Comparison of ENCODE assay signal across 36 mouse cellular contexts in the genomic region with DNA sequence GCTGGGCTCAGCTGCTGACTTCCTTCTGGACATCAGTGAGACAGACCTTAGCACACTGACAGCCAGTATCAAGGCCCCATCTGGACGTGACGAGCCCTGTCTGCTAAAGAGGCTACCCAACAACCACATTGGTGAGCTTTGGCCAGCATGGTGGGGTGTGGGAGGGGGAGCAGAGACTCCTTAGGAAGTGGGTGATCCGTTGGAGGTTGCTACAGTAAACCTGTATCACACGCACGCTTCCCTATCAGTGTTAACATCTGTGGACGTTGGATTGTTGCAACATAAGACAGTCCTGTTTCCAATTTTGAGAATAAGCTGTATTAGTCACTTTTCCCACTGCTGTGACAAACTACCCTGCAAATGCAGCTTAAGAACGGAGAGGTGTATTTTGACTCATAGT. TPM values are rescaled to one million over a fixed set of nuclear protein-coding genes. Genes with fewer than 3 reads are reported as not detected.
DNase-seq lines count a peak whose midpoint lies in the region; ATAC-seq lines count a peak whose summit lies in the region.
"Had no signal": no experiment of that assay in that cellular context is flagged by ENCODE, and none has a peak within 500 bp of the region (broad histone marks: within the 10 kb centered on the region; RNA-seq: fewer than 3 reads in every experiment).

No protein-coding gene starts in this region.

- no peak overlapping the region for H3K27ac ChIP-seq in liver, embryonic 12.5 days
- H3K27ac ChIP-seq: embryonic facial prominence, embryonic 13.5 days; forebrain, embryonic 12.5 days; gastrocnemius, adult 2 months; heart, embryonic 10.5 days; layer of hippocampus, adult 2 months; limb, embryonic 13.5 days; neural tube, embryonic 15.5 days; stomach, postnatal 0 days had no signal

- DNase-seq in brain, adult 2 months (ENCODE audit: low read depth, low spot score) = peak; percentile 25
- DNase-seq in frontal cortex, postnatal 10 days (ENCODE audit: low spot score in 2 of 2) = no peak
- no peak for DNase-seq in cerebellum, adult 9-10 months
- DNase-seq: adrenal gland, postnatal 36 days; cerebellum, adult 18-20 months; cerebellum, postnatal 25 days; embryo, embryonic 11 days; gastrocnemius, adult 2 months; heart, postnatal 4 days; kidney, postnatal 25 days; lung, adult 2 months; lung, postnatal 36 days; thymus, adult 2 months had no signal

- 20% methylated on average over 7 of the region's 7 CpGs for WGBS in liver, embryonic 12.5 days (ENCODE audit: insufficient replicate concordance)

- no peaks in the 10 kb centered on the region for H3K27me3 ChIP-seq in liver, embryonic 12.5 days (replicated peaks)
- H3K27me3 ChIP-seq: embryonic facial prominence, embryonic 13.5 days; forebrain, embryonic 12.5 days; limb, embryonic 13.5 days; neural tube, embryonic 15.5 days; Patski had no signal

- H3K4me3 ChIP-seq in liver, embryonic 12.5 days = no peak overlapping the region
- H3K4me3 ChIP-seq: embryonic facial prominence, embryonic 13.5 days; erythroblast, embryonic 14.5 days; forebrain, embryonic 12.5 days; gastrocnemius, adult 2 months; heart, embryonic 10.5 days; layer of hippocampus, adult 2 months; limb, embryonic 13.5 days; neural tube, embryonic 15.5 days had no signal

- H3K36me3 ChIP-seq in liver, embryonic 12.5 days = peaks cover 65% of the 10 kb centered on the region

- H3K9ac ChIP-seq in liver, embryonic 12.5 days = no peak overlapping the region
- H3K9ac ChIP-seq: embryonic facial prominence, embryonic 13.5 days; forebrain, embryonic 12.5 days; limb, embryonic 13.5 days; neural tube, embryonic 15.5 days had no signal

- H3K4me2 ChIP-seq in liver, embryonic 12.5 days = no peak overlapping the region
- H3K4me2 ChIP-seq: embryonic facial prominence, embryonic 13.5 days; forebrain, embryonic 12.5 days; limb, embryonic 13.5 days; midbrain, embryonic 11.5 days; neural tube, embryonic 15.5 days had no signal

- H3K4me1 ChIP-seq in liver, embryonic 12.5 days = peaks cover 26% of the 10 kb centered on the region
- H3K4me1 ChIP-seq: forebrain, embryonic 12.5 days; limb, embryonic 13.5 days; neural tube, embryonic 15.5 days had no signal

- no peaks in the 10 kb centered on the region for H3K9me3 ChIP-seq in liver, embryonic 12.5 days (replicated peaks)
- H3K9me3 ChIP-seq: embryonic facial prominence, embryonic 13.5 days; forebrain, embryonic 12.5 days; heart, embryonic 10.5 days; limb, embryonic 13.5 days; neural tube, embryonic 15.5 days had no signal

- peak; percentile 17 for ATAC-seq in CD4-positive, CD25-positive, alpha-beta regulatory T cell, adult 4 months
- peak; percentile 36; the same call in 1 of the 2 replicates for ATAC-seq in liver, embryonic 12.5 days
- ATAC-seq in megakaryocyte-erythroid progenitor cell, adult 5-6 weeks (replicated peaks; ENCODE audit: low FRiP score, low TSS enrichment, poor library complexity, severe bottlenecking) = peak; percentile 26; the same call in 1 of the 2 replicates
- no peak for ATAC-seq in monocyte, adult 5-6 weeks (replicated peaks; ENCODE audit: insufficient number of reproducible peaks, low FRiP score, low TSS enrichment, poor library complexity, severe bottlenecking)
- ATAC-seq: hindbrain, embryonic 16.5 days; intestine, postnatal 0 days; Patski had no signal

RNA-seq across cellular contexts. Expression of a gene that starts 28.1 kb away (rescaled TPM):
- not detected for polyA plus RNA-seq in CD4-positive, CD25-positive, alpha-beta regulatory T cell, adult 4 months (2017; shearing (Covaris generic))
- not detected in 2 replicates for polyA plus RNA-seq in liver, embryonic 12.5 days (2016; fragmentation: Nextera tagmentation; extraction: Ambion mirVana)
- not detected in 2 replicates for total RNA-seq in megakaryocyte-erythroid progenitor cell, adult 5-6 weeks (2014; fragmentation: Nextera tagmentation)
- not detected in 2 replicates for total RNA-seq in megakaryocyte-erythroid progenitor cell, adult 5-6 weeks (2017)
- total RNA-seq in monocyte, adult 5-6 weeks (2017) = not detected in 3 replicates
- total RNA-seq: adrenal gland, adult 18-20 months; adrenal gland, postnatal 36 days; gastrocnemius, adult 2 months; heart, postnatal 4 days; layer of hippocampus, adult 2 months; layer of hippocampus, postnatal 25 days; midbrain, postnatal 0 days had no signal
- polyA plus RNA-seq: C2C12; embryonic facial prominence, embryonic 13.5 days; erythroblast, embryonic 14.5 days; forebrain, embryonic 12.5 days; gonadal fat pad, adult 2 months; heart, embryonic 16.5 days; intestine, postnatal 0 days; kidney, embryonic 14.5 days; limb, embryonic 13.5 days; lung, adult 2 months; neural tube, embryonic 15.5 days; Patski; stomach, postnatal 0 days; thymus, adult 2 months had no signal
